Mouse (Mus musculus): ENCODE measurements around the gene Usp44.

Gene Usp44

DNA sequence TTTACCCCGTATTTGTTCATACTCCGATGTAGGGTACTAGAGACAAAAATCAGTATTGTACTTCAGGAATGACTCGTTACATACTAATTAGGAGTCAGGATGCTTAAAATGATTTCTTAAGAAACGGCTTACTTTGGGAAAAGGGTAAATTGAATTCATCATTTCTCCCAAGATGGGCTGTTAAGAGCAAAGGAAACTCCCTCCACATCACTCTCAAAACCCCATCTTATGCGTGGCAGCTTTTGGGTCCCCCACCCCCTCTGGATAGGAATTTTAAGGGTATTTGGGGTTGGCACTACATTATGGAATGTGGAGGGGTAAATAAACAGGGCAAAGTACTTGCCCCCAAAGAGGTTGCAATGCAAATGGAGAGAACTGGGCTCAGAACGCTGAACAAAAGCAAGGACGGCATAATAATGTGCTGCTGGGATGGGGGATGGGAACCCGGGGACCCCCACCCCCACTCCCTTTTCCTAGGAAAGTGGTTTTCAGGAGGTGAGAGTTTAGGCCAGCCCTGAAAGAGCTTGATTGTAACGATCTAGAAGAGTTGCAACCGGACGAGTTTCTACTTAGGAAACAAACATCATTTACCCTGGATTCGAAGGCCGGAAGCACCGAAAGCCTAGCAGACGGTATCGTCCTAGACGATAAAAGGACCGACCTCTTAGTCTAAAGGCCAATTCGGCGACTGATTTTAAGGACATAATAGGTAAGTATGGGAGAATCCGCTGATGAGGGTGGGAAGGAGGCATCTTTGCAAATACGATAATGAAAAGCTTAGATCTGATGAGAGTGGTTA lies at the start of gene Usp44:
Gene Usp44, plus strand, starts transcription at position 625 of the 799 bp plus-strand sequence.
- in situ Hi-C loops (cut with MboI; ENCODE audit: unreplicated experiment in 2 of 2): no loop called here

DNA sequence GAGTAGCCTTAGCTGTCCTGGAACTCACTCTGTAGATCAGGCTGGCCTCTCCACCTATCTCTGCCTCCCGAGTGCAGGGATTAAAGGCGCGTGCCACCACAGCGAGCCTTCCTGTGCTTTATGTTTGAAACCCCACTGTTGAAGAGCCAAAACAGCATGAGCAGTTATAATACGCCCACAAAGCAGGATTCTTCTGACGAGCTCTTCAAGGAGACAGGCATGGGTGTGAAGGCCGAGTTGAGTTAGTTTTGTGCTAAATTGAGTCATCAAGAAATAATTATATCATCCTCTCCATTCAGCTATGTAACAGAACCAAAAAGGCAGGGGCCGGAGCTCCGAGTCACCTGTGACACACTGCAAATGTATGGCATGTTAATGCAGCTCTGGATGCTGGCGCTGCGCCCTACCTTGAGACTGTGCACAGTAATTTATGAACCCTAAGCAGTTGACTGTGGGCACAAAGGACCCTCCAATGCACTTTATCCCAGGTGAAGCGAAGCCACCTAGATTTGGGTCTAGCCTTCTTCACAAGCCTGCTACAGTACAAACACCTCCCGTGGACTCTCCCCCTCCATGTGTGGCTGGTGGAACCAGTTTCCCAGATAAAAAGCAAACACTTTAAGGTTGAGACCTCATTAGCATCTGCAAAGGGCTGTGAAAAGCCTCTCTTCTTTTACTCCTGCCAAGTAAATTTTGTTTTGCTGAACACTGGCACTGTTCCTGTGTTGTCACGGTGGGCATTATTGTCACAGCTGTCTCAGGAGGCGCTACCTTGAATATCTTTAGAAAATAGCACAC lies 47.9 kb upstream of the Usp44 start:
- in situ Hi-C loops (cut with MboI; ENCODE audit: unreplicated experiment in 2 of 2): no loop called here

DNA sequence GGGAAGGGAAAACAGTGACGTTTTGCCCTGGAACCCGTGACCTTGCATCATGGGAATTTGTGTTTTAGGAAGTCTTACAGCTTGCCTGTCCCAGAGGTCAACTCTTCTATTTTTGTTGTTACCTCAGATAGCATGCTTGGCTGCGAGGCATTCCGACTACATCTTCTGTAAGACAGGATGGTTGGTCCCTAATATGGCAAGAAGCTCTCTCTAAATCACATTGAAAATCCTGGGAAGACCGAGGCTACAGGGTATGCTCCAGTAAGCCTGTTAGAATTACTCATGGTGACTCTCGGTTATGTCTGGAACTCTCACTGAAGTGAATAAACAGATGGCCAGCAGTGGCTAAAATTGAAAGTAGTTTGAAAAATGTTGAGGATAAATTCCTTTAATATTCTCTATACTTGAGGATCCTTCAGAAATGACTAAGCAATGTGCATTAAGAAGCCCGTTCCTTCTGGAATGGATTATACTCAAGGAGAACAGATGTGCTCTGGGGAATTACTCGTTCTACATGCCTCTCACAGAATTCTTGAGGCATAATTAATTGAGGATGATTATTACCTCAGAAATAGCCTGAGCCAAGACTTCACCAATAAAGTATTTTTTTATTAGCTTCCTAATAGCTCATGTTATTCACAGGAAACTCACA lies 31.5 kb upstream of the Usp44 start:
- in situ Hi-C loops (cut with MboI; ENCODE audit: unreplicated experiment in 2 of 2): loop anchor here (10.0 to 25.0 kb wide), 3 partner anchors 305 to 612 kb away; partner anchors contain the start of gene Hal (in 1 of the 2)

DNA sequence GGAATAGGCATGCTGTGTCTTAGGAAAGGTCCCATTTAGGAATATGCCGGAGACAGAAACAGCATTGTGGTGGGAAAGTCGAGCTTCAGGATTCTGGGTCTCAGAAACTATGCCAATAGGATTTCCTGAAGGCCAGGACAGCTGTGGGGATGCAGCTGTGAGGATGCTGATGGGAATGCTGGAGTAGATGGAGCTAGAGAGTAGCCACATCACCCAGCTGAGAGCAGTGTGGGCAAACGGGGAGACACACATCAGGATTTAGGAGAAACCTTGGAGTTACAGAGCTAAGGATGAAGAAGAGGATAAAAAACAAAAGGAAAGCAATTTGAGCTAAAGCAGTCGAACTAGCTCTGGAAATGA lies 31.0 kb upstream of the Usp44 start:
- in situ Hi-C loops (cut with MboI; ENCODE audit: unreplicated experiment in 2 of 2): loop anchor here (10.0 to 25.0 kb wide), 3 partner anchors 306 to 612 kb away; partner anchors contain the start of gene Hal (in 1 of the 2)

DNA sequence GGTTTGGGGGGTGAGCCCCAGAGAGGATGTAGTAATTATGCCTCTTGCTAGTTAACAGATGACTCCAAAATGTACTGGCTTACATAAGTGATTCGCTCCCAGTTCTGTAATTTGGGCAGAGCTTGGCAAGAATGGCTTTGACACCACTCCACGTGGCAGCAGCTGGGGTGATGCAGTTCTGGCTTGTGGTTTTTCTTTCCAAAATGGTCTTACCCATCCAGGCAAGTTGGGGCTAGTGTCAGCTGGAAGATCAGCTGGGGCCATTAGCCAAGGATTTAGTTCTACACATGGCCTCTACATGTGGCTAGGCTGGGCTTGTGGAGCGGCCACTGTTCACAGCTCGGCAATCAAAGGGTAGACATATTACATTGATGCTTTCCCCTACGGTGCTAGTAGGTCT lies 30.5 kb upstream of the Usp44 start:
- in situ Hi-C loops (cut with MboI; ENCODE audit: unreplicated experiment in 2 of 2): loop anchor here (10.0 to 25.0 kb wide), 3 partner anchors 306 to 611 kb away; partner anchors contain the start of gene Hal (in 1 of the 2)

DNA sequence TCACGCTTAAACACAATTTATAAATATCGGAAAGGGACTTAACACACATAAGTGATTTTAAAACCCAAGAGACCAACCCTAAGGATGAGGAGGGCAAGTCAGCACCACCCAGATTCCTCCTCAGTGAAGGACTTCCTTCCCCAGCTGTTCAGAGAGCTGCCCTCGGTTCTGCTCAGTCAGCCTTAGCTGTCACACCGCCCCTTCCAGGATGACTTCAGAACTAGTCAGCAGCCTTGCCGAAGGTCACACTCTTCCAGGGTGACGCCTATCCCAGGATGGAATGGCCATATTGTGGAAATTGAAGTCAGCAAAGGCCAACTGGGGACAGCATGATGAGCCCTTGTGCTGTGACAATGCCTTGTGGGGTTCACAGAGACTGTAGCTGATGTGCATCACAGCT lies 28.2 kb upstream of the Usp44 start:
- in situ Hi-C loops (cut with MboI; ENCODE audit: unreplicated experiment in 2 of 2): loop anchor here (10.0 to 25.0 kb wide), 3 partner anchors 308 to 609 kb away; partner anchors contain the start of gene Hal (in 1 of the 2)

DNA sequence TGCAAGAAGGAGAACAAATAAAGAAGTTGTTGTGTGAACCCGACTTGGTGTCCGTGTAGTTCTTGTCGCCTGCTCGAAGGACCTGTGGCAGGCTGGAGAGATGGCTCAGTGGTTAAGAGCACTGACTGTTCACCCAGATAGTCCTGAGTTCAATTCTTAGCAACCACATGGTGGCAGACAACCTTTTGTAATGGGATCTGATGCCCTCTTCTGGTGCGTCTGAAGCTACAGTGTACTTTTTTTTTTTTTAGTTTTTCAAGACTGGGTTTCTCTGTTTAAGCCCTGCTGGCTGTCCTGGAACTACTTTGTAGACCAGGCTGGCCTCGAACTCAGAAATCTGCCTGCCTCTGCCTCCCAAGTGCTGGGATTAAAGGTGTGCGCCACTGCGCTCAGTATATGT lies 21.9 kb upstream of the Usp44 start:
- in situ Hi-C loops (cut with MboI; ENCODE audit: unreplicated experiment in 2 of 2): loop anchor here (5.0 to 25.0 kb wide), 4 partner anchors 207 to 603 kb away; partner anchors contain the start of gene Hal (in 1 of the 2)

DNA sequence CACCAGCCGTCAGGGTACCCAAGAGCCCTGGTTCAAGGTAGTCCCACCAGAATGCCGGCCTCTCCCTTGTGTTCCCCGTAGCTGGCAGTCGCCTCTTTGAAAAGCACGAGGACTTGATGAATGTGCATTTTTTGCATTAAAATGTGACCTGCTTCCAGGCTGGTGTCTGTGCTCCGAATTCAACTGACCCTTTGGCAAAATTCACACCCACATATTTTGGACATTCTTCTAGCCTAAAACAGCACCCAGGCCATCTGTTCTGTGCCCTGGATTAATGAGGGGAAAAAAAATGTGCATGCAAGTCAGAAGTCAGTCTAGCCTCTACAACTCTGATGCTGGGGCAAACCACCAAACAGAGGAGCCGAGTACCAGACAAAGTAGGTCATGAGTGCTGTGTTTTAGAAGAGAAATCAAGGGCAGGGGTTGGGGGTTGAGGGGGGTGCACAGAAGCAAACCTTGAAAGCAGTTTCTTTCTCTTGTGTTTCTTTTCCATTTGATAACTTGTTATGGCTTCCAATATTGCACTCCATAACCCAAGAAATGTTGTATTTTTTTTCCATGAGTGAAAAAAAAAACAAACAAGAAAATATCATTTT lies 20.7 kb upstream of the Usp44 start:
- in situ Hi-C loops (cut with MboI; ENCODE audit: unreplicated experiment in 2 of 2): loop anchor here (10.0 to 25.0 kb wide), 7 partner anchors 204 to 794 kb away; partner anchors contain the start of gene Hal (in 1 of the 2)

DNA sequence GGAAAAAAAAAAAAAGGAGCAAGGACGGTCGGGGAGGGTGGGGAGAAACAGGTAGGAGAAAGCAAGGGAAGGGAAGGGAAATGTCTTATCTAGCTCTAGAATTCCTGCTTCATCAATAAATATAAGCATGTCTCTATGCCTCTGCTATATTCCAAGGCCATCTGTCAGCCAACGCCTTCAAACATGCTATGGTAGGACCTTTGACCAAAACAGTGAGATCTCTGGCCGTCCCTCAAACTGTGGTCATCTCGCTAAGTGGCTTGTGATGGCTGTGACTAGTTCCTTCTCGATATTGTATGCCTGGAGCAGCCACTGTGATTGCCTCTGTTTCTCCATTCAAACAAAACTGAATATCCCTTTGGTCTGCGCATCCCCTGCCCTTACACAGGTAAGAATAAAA lies 19.3 kb upstream of the Usp44 start:
- in situ Hi-C loops (cut with MboI; ENCODE audit: unreplicated experiment in 2 of 2): loop anchor here (10.0 to 25.0 kb wide), 7 partner anchors 203 to 793 kb away; partner anchors contain the start of gene Hal (in 1 of the 2)

DNA sequence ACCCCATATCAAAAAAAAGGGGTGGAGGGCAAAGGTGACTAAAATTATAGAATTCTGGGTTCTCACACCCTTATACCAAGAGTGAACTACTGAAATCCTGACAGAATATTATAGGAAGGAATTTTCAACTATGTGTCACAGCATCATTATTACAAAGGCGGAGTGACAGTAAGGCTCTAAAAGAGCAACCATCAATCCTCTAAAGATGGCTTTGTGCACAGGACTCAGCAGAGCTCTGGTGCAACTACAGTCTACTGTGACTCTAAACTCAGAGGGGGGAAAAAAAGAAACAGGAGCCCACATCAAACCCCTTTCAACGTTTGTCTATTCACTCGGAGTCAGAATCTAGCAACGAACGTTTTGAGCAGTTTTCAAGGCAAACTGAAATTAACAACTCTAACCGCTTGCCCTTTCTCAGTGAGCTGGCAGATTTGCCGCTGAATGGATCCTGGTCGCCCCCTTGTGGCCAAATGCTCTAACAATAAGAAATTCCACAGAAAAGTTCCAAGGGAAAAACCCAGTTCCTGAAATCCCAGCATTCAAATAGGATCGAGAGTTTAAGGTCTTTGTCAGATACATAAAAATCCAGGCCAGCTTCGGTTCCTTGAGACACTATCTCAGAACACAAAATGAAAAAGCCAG lies 18.5 kb upstream of the Usp44 start:
- in situ Hi-C loops (cut with MboI; ENCODE audit: unreplicated experiment in 2 of 2): loop anchor here (10.0 to 25.0 kb wide), 7 partner anchors 202 to 792 kb away; partner anchors contain the start of gene Hal (in 1 of the 2)

DNA sequence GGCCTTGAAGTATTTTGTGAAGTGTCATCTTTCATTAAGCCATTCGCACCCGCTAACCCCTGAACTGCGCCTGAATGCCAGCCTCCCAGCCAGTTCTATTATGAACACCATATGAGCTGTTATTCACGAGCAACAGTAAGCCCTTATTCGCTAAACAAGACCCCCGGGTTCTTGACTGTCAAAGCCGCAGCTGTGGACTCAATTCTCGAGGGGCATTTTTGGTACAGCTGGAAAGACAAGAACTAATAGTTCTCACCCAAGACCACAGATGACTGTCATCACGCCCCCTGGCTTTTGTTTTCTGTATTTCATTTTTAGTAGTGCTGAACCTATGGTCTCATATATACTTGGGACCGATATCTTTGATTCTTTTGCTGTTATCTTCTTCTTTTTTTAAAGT lies 17.6 kb upstream of the Usp44 start:
- in situ Hi-C loops (cut with MboI; ENCODE audit: unreplicated experiment in 2 of 2): loop anchor here (10.0 to 25.0 kb wide), 7 partner anchors 201 to 791 kb away; partner anchors contain the start of gene Hal (in 1 of the 2)

DNA sequence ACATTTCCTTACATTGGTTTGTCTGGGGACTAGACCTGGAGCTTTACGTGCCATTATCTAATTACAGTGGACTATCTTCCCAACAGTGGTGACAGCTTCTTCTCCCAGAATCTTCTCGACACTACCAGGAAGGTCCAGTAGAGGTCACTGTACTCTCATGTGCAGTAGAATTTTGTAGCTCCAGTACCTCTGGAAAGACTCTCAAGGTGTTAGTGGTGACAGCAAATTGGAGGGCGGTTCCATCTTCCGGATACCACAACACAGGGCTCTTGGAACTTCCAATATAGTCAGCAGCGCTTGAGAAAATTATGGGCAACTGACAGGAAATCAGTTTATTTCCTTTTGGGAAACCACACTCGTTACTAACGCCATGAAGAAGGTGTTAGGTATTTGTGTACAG lies 12.7 kb upstream of the Usp44 start:
- in situ Hi-C loops (cut with MboI; ENCODE audit: unreplicated experiment in 2 of 2): loop anchor here (5.0 to 25.0 kb wide), 10 partner anchors 196 to 1144 kb away; partner anchors contain the start of gene Hal (in 1 of the 2)

DNA sequence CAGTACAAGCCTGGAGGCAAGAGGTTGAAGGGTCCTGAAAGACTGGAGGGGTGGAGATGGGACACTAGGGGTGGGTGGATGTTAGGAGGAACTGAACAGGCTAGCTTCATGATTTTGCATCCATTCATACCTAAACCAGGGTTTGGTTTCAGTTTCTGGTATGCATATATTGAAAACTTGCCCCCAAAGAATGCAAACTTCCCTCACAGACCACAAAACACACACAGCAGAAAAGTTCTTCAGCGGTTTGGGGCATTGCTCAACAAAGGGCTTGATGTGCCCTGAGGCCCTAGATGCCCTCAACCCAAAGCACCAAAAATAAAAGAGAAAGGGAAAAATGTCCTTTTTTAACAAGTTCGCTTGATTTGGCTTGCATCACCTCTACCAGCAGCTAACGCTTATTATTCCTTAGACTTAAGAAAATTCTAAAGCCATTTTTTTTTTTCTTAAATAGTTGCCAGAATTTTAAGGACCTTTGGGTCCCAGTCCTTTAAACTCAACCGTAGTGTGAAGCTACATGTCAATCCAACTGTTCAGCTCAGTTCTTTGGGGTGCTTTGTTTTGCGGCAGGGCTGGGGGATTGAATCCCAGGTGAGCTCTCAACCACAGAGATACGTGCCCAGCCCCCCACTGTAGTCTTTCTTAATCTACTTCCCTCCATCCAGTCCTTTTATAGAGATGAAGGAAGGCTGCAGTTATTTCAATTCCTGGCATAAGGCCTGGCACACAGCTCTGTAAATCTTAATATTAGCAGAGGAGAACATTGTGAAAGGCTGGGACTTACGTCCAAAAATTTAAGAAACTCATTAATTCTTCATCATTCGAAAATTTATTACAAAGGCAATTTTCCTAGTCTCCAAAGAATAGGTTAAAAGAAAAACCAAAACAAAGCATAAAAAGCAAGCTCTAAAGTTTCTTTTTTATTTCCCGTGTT lies 1.2 kb upstream of the Usp44 start:
- in situ Hi-C loops (cut with MboI; ENCODE audit: unreplicated experiment in 2 of 2): no loop called here

DNA sequence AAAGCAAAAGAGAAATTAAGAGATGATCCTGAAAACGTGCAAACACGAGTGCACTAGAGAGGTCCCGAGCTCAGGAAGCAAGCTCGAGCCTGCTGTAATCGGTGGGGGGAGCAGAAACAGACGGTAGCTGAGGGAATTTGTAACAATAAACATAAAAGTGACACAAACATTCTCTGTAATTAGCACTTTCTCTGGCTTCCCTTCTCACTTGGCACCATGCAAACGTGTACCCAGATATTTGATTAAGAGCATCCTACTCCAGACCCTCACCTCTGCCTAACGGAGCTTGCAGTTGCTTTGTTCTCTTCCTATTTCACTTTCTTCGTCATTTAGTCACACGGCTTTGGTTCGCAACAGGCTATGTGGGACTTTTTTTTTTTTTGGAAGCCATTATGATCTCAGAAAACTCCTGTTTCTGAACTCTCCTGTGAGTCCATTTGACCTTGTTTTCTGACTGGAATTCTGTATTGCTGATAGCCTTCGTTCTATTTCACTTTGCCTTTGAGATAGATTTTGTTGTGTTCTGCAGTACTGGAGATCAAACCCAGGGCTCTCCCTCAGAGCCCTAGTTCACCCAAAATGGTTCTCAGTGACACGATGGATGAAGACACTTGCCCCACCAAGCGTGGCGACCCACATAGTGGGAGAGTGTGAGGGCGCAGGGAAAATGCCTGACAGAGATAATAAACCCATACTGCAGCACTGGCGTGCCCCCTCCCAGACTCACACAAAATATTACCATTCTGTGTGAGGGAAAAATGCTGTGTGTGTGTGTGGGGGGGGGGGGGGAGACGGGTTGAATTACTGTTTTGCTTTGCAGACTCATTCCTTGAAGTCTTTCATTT lies 597 bp downstream of the Usp44 start:
- in situ Hi-C loops (cut with MboI; ENCODE audit: unreplicated experiment in 2 of 2): no loop called here

DNA sequence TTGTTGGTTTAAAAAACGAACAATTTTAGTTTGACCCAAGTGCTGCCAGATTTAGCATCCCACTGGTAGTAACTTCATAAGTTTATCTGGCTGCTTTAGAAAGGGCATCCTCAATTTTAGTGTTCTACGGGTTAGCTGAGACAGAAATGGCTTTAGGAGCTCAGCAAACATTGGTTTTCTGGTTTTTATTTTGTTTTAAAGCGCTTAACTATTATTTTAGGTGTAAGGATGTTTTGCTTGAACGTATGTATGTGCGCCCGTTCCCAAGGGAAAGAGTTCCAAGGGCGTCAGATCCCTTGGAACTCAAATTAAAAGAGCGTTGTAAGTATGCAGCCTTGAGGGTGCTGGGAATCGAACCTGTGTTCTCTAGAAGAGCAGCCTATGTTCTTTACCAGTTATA lies 1.5 kb downstream of the Usp44 start:
- in situ Hi-C loops (cut with MboI; ENCODE audit: unreplicated experiment in 2 of 2): no loop called here

DNA sequence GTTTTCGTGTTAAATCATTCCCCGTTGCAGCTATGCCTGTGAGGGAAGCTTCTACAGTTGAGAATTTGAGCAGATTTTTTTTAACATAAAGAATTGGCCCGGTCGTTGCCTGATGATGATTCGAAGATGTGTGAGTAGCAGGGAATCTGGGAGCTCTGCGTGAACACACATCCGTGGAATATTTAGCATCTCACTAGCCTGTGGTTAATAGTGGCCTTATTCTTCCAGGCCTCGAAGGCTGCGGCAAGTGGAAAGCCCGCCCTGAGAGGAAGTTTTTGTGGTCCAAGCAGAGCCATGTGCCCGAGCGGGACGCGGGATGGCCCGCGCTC lies 2.0 kb downstream of the Usp44 start:
- in situ Hi-C loops (cut with MboI; ENCODE audit: unreplicated experiment in 2 of 2): no loop called here

DNA sequence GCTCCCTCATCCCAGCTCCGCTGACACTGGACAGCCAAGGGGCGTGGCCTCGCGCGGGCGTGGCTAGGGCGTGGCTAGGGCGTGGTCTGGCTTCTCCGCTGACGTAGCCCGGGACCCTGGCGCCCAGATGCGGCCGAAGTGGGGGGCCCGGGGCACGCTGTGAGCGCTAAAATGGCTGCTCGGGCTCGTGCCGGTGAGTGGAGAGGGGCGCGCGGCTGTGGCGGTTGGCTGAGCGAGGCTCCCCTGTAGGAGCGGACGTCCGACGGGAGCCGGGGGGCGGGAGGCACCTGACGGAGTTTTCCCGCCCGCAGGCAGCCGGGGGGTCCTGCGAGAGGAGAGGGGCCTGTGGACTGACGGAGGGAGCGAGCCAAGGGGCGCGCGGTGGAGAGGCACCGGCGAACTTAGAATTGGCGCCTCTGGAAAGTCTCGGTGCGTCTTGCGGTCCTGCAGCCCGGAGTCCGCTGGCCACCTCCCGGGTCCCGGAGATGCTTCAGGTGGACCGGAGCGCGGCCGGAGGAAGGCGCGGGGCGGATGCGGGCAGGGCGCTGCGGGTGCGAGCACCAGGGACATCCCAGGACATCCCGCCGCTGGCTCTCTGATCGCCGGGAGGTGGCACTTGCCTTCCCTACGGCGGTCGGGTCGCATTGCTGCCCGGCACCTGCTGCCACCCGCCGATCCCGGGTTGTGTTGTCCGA lies 2.5 kb downstream of the Usp44 start:
- in situ Hi-C loops (cut with MboI; ENCODE audit: unreplicated experiment in 2 of 2): no loop called here
